Mouse (Mus musculus): Measurements from ENCODE around the gene Mocs1. TPM values are rescaled to one million over a fixed set of nuclear protein-coding genes. Genes with fewer than 3 reads are reported as not detected.

The Mocs1 gene
- polyA plus RNA-seq, 1 experiment = 15.0 TPM

- no peaks in the 10 kb centered on the region for H3K36me3 ChIP-seq (ENCODE audit: control insufficient read depth, insufficient read depth, low read length, poor library complexity, severe bottlenecking)
- H3K9ac ChIP-seq (ENCODE audit: low read depth, poor library complexity, severe bottlenecking) = peak overlapping the region; percentile 66
- peak overlapping the region; percentile 73 for H3K4me3 ChIP-seq (ENCODE audit: low read depth, low read length)
- no peak overlapping the region for H3K27ac ChIP-seq (ENCODE audit: insufficient read depth, low read length)
- no peaks in the 10 kb centered on the region for H3K9me3 ChIP-seq (replicated peaks; ENCODE audit: control insufficient read depth, insufficient read depth, low read length, poor library complexity, severe bottlenecking)
- no peak for TF ChIP-seq POLR2A (IDR thresholded peaks at IDR 0.05; ENCODE audit: insufficient read depth, low read length)
- TF ChIP-seq EP300 (IDR thresholded peaks at IDR 0.05; ENCODE audit: insufficient read depth, low read depth, low read length) = no peak
- TF ChIP-seq CTCF (IDR thresholded peaks at IDR 0.05; ENCODE audit: low read depth, low read length) = no peak
- no peaks in the 10 kb centered on the region for H3K4me1 ChIP-seq (ENCODE audit: control insufficient read depth, insufficient read depth, low read length)
- no peaks in the 10 kb centered on the region for H3K27me3 ChIP-seq (ENCODE audit: control insufficient read depth, insufficient read depth, low read length, poor library complexity, severe bottlenecking)
These were observed 721 bp downstream of the Mocs1 start for GRCm38 (mm10) chr17:49428751-49429415.

GRCm38 (mm10) chr17:49429471-49430129 is 1.4 kb downstream of the Mocs1 start:
- Histone ChIP-seq H3K4me1 (ENCODE audit: control insufficient read depth, insufficient read depth, low read length) (no peaks in the 10 kb centered on the region), H3K27me3 (ENCODE audit: control insufficient read depth, insufficient read depth, low read length, poor library complexity, severe bottlenecking) (no peaks in the 10 kb centered on the region), H3K9me3 (replicated peaks; ENCODE audit: control insufficient read depth, insufficient read depth, low read length, poor library complexity, severe bottlenecking) (no peaks in the 10 kb centered on the region), H3K9ac (ENCODE audit: low read depth, poor library complexity, severe bottlenecking) (no peak overlapping the region), H3K4me3 (ENCODE audit: low read depth, low read length) (no peak overlapping the region), H3K36me3 (ENCODE audit: control insufficient read depth, insufficient read depth, low read length, poor library complexity, severe bottlenecking) (no peaks in the 10 kb centered on the region), H3K27ac (ENCODE audit: insufficient read depth, low read length) (no peak overlapping the region)
- TF ChIP-seq CTCF (IDR thresholded peaks at IDR 0.05; ENCODE audit: low read depth, low read length) (no peak), EP300 (IDR thresholded peaks at IDR 0.05; ENCODE audit: insufficient read depth, low read depth, low read length) (no peak), POLR2A (IDR thresholded peaks at IDR 0.05; ENCODE audit: insufficient read depth, low read length) (no peak)

- TF ChIP-seq EP300 (IDR thresholded peaks at IDR 0.05; ENCODE audit: insufficient read depth, low read depth, low read length) (no peak), CTCF (IDR thresholded peaks at IDR 0.05; ENCODE audit: low read depth, low read length) (no peak), POLR2A (IDR thresholded peaks at IDR 0.05; ENCODE audit: insufficient read depth, low read length) (no peak)
- Histone ChIP-seq H3K9ac (ENCODE audit: low read depth, poor library complexity, severe bottlenecking) (no peak overlapping the region), H3K27me3 (ENCODE audit: control insufficient read depth, insufficient read depth, low read length, poor library complexity, severe bottlenecking) (no peaks in the 10 kb centered on the region)
These were observed 2.0 kb downstream of the Mocs1 start for GRCm38 (mm10) chr17:49430136-49430535.

GRCm38 (mm10) chr17:49431176-49431575 is 3.0 kb downstream of the Mocs1 start:
- Histone ChIP-seq H3K4me1 (ENCODE audit: control insufficient read depth, insufficient read depth, low read length) (no peaks in the 10 kb centered on the region), H3K27me3 (ENCODE audit: control insufficient read depth, insufficient read depth, low read length, poor library complexity, severe bottlenecking) (no peaks in the 10 kb centered on the region)

More at GRCm38 (mm10) chr17:49430136-49430535, 2.0 kb downstream of the Mocs1 start:
- no peaks in the 10 kb centered on the region for H3K4me1 ChIP-seq (ENCODE audit: control insufficient read depth, insufficient read depth, low read length)
- H3K36me3 ChIP-seq (ENCODE audit: control insufficient read depth, insufficient read depth, low read length, poor library complexity, severe bottlenecking) = no peaks in the 10 kb centered on the region
- H3K4me3 ChIP-seq (ENCODE audit: low read depth, low read length) = no peak overlapping the region
- H3K9me3 ChIP-seq (replicated peaks; ENCODE audit: control insufficient read depth, insufficient read depth, low read length, poor library complexity, severe bottlenecking) = no peaks in the 10 kb centered on the region
- H3K27ac ChIP-seq (ENCODE audit: insufficient read depth, low read length) = no peak overlapping the region

GRCm38 (mm10) chr17:49432071-49432711 is 4.0 kb downstream of the Mocs1 start:
- H3K9me3 ChIP-seq (replicated peaks; ENCODE audit: control insufficient read depth, insufficient read depth, low read length, poor library complexity, severe bottlenecking) = no peaks in the 10 kb centered on the region
- TF ChIP-seq CTCF (IDR thresholded peaks at IDR 0.05; ENCODE audit: low read depth, low read length) = no peak
- no peak for TF ChIP-seq EP300 (IDR thresholded peaks at IDR 0.05; ENCODE audit: insufficient read depth, low read depth, low read length)
- TF ChIP-seq POLR2A (IDR thresholded peaks at IDR 0.05; ENCODE audit: insufficient read depth, low read length) = no peak
- no peaks in the 10 kb centered on the region for H3K36me3 ChIP-seq (ENCODE audit: control insufficient read depth, insufficient read depth, low read length, poor library complexity, severe bottlenecking)
- H3K4me3 ChIP-seq (ENCODE audit: low read depth, low read length) = no peak overlapping the region
- H3K27ac ChIP-seq (ENCODE audit: insufficient read depth, low read length) = no peak overlapping the region
- no peak overlapping the region for H3K9ac ChIP-seq (ENCODE audit: low read depth, poor library complexity, severe bottlenecking)
- no peaks in the 10 kb centered on the region for H3K27me3 ChIP-seq (ENCODE audit: control insufficient read depth, insufficient read depth, low read length, poor library complexity, severe bottlenecking)
- H3K4me1 ChIP-seq (ENCODE audit: control insufficient read depth, insufficient read depth, low read length) = no peaks in the 10 kb centered on the region

More at GRCm38 (mm10) chr17:49431176-49431575, 3.0 kb downstream of the Mocs1 start:
- Histone ChIP-seq H3K4me3 (ENCODE audit: low read depth, low read length) (no peak overlapping the region), H3K36me3 (ENCODE audit: control insufficient read depth, insufficient read depth, low read length, poor library complexity, severe bottlenecking) (no peaks in the 10 kb centered on the region), H3K9me3 (replicated peaks; ENCODE audit: control insufficient read depth, insufficient read depth, low read length, poor library complexity, severe bottlenecking) (no peaks in the 10 kb centered on the region), H3K9ac (ENCODE audit: low read depth, poor library complexity, severe bottlenecking) (no peak overlapping the region), H3K27ac (ENCODE audit: insufficient read depth, low read length) (no peak overlapping the region)
- TF ChIP-seq CTCF (IDR thresholded peaks at IDR 0.05; ENCODE audit: low read depth, low read length) (no peak), EP300 (IDR thresholded peaks at IDR 0.05; ENCODE audit: insufficient read depth, low read depth, low read length) (no peak), POLR2A (IDR thresholded peaks at IDR 0.05; ENCODE audit: insufficient read depth, low read length) (no peak)

All from ES-Bruce4 (cell line).